Comparison of ENCODE assay signal across 8 mouse cellular contexts in the genomic region with DNA sequence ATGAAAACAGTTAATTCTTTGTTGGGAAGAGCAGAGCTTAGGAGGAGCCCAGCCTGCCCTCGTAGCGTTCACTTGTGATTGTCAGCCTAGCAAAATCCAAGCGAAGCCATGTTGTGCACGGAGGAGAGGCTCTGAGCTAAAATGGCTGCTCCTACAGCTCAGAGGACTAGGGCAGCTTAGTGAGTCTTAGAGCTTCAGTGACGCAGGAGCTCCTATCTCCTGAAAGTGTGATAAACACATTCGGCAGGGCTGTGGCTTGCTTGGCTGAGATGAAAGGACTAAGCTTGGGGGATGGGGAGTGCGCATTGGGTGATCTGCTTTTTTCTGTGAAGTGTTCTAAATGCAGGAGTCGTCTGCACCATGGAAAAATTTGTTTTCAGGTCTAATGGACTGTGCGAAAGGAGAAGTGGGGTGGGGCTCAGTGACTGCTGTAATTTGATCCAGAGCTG.
DNase-seq lines count a peak whose midpoint lies in the region; ATAC-seq and TF ChIP-seq lines count a peak whose summit lies in the region.

No protein-coding gene starts in this region.

- TF ChIP-seq RAD21 in CH12.LX (IDR thresholded peaks at IDR 0.05; ENCODE audit: low read depth, low read length): no peak

- ATAC-seq in forebrain, embryonic 11.5 days (replicated peaks; ENCODE audit: low FRiP score): peak; percentile 85
- peak; percentile 86 for ATAC-seq in hindbrain, embryonic 12.5 days (ENCODE audit: low FRiP score)

- peak; percentile 4 for DNase-seq in CH12.LX (ENCODE audit: extremely low read depth)
- DNase-seq in brain, embryonic 18.5 days (ENCODE audit: low read depth, low spot score): peak; percentile 40
- DNase-seq in forebrain, embryonic 11.5 days (ENCODE audit: low spot score): peak; percentile 70
- peak; percentile 24 to 49 for DNase-seq in left cerebral cortex, adult 8-10 months (ENCODE audit: low spot score in 2 of 2)
- DNase-seq in lung, postnatal 14 days: peak; percentile 32
- DNase-seq in retina, postnatal 1 day: peak; percentile 77
- no peak for DNase-seq in natural killer cell, adult 2 months (ENCODE audit: low spot score in 2 of 2)

- no peak overlapping the region for H3K4me2 ChIP-seq in CH12.LX (ENCODE audit: insufficient read depth, low read depth, poor library complexity, severe bottlenecking)
- peak overlapping the region; percentile 29 for H3K4me2 ChIP-seq in forebrain, embryonic 11.5 days (ENCODE audit: low read depth, low read length, severe bottlenecking)
- H3K4me2 ChIP-seq in hindbrain, embryonic 12.5 days (replicated peaks): peak overlapping the region; percentile 32

- dilution Hi-C loops in CH12.LX (cut with MboI; ENCODE audit: extremely low pct_ligation_motif_present, extremely low pct_unique_long_range_greater_than_20kb, low sequenced_read_pairs): no loop called here

- H3K4me1 ChIP-seq in CH12.LX (ENCODE audit: control insufficient read depth in 1 of 2, insufficient read depth in 2 of 2): no peaks in the 10 kb centered on the region
- peaks cover 10% of the 10 kb centered on the region for H3K4me1 ChIP-seq in forebrain, embryonic 11.5 days (replicated peaks; ENCODE audit: control insufficient read depth, insufficient read depth, low read length)
- peaks cover 35% of the 10 kb centered on the region for H3K4me1 ChIP-seq in hindbrain, embryonic 12.5 days

- no peak overlapping the region for H3K4me3 ChIP-seq in CH12.LX (replicated peaks in 1 of 3; ENCODE audit: low read depth in 2 of 3, low read length in 2 of 3, poor library complexity in 1 of 3)
- H3K4me3 ChIP-seq in forebrain, embryonic 11.5 days (ENCODE audit: low read depth, low read length): no peak overlapping the region; the same call in 1 of the 2 replicates
- no peak overlapping the region for H3K4me3 ChIP-seq in hindbrain, embryonic 12.5 days

- 5% methylated on average over 9 of the region's 9 CpGs for WGBS in forebrain, embryonic 11.5 days
- WGBS in hindbrain, embryonic 12.5 days: 10% methylated on average over 9 of the region's 9 CpGs

- no peak for TF ChIP-seq CTCF in CH12.LX (conservative IDR thresholded peaks at IDR 0.05 in 1 of 2, IDR thresholded peaks at IDR 0.05 in 1 of 2; ENCODE audit: low read depth in 2 of 2, low read length in 2 of 2)

- in situ Hi-C loops in CH12.LX (cut with MboI; ENCODE audit: low pct_ligation_motif_present, low pct_unique_long_range_greater_than_20kb, low sequenced_read_pairs): no loop called here

- no peaks in the 10 kb centered on the region for H3K36me3 ChIP-seq in CH12.LX (replicated peaks in 1 of 2; ENCODE audit: control insufficient read depth in 1 of 2, insufficient read depth in 1 of 2, low read length in 1 of 2)
- peaks cover 32% of the 10 kb centered on the region for H3K36me3 ChIP-seq in forebrain, embryonic 11.5 days (ENCODE audit: control insufficient read depth, insufficient read depth, low read length)
- H3K36me3 ChIP-seq in hindbrain, embryonic 12.5 days: peaks cover 38% of the 10 kb centered on the region

- H3K9ac ChIP-seq in CH12.LX (ENCODE audit: insufficient read depth, low read depth): no peak overlapping the region
- peak overlapping the region; percentile 43; the same call in 1 of the 2 replicates for H3K9ac ChIP-seq in forebrain, embryonic 11.5 days (ENCODE audit: low read length)
- H3K9ac ChIP-seq in hindbrain, embryonic 12.5 days: no peak overlapping the region

- H3K27me3 ChIP-seq in CH12.LX (replicated peaks): no peaks in the 10 kb centered on the region
- H3K27me3 ChIP-seq in forebrain, embryonic 11.5 days (ENCODE audit: control insufficient read depth, insufficient read depth, low read length): no peaks in the 10 kb centered on the region
- no peaks in the 10 kb centered on the region for H3K27me3 ChIP-seq in hindbrain, embryonic 12.5 days

- no peak for TF ChIP-seq POLR2A in CH12.LX (IDR thresholded peaks at IDR 0.05; ENCODE audit: low read depth, low read length)

- peaks cover 9% of the 10 kb centered on the region for H3K9me3 ChIP-seq in CH12.LX (replicated peaks; ENCODE audit: low read length)
- no peaks in the 10 kb centered on the region for H3K9me3 ChIP-seq in forebrain, embryonic 11.5 days (ENCODE audit: control insufficient read depth, low read length)
- H3K9me3 ChIP-seq in hindbrain, embryonic 12.5 days (replicated peaks): no peaks in the 10 kb centered on the region

- no peaks in the 10 kb centered on the region for H3K79me2 ChIP-seq in CH12.LX (replicated peaks; ENCODE audit: control insufficient read depth, extremely low read depth, insufficient read depth, poor library complexity, severe bottlenecking)

- TF ChIP-seq EP300 in CH12.LX (IDR thresholded peaks at IDR 0.05; ENCODE audit: low read length): no peak

- no peak overlapping the region for H3K27ac ChIP-seq in CH12.LX (ENCODE audit: insufficient read depth, low read depth)
- H3K27ac ChIP-seq in forebrain, embryonic 11.5 days (ENCODE audit: low read depth, low read length): peak overlapping the region; percentile 96
- H3K27ac ChIP-seq in hindbrain, embryonic 12.5 days: peak overlapping the region; percentile 87

TF ChIP-seq in CH12.LX, 34 proteins besides CTCF, POLR2A, EP300 and RAD21:
- no peak for TF ChIP-seq ZMIZ1 (IDR thresholded peaks at IDR 0.05; ENCODE audit: low read depth, low read length)
- no peak for TF ChIP-seq ETS1 (conservative IDR thresholded peaks at IDR 0.05; ENCODE audit: low read depth, low read length)

Comparison
In these comparisons a context has a peak if more than half of its experiments do, and no peak if none do; other contexts are left out.
1. DNase-seq: peak in CH12.LX (single experiment), brain, embryonic 18.5 days (single experiment), forebrain, embryonic 11.5 days (single experiment), left cerebral cortex, adult 8-10 months (2 of 2), lung, postnatal 14 days (single experiment) and retina, postnatal 1 day (single experiment); none in natural killer cell, adult 2 months (0 of 2).